Mouse (Mus musculus): Measurements from ENCODE around the gene N4bp2.

DNA sequence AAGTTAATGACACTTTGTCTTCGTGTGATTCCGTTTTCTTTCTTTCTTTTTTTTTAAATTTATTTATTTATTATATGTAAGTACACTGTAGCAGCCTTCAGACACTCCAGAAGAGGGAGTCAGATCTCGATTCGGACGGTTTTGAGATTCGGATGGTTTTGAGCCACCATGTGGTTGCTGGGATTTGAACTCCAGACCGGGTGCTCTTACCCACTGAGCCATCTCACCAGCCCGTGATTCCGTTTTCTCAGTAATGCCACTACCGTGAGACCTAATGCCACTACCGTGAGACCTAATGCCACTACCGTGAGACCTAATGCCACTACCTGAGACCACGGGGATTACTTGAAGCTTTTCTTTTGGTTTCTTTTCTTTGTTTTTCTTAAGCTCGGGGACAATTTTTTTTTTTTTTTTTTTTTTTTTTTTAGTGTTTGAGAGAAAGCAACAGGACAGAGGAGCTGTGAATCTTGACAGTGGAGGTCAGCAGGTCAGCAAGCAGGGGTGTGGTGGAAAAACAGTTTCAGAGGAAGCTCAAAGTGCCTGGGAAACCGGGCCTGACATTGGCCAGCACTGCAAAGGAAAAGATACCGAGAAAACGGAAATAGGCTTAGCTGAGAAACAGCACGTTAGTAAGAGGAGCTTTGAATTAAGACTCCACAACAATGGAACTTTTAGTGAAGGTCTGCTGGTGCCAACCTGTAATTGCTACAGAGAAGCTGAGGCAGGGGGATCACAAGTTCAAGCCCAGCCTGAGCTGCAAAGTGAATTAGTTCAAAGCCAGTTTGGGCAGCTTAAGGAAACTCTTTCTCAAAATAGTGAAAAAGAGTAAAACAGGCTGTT is 46.0 kb upstream of the N4bp2 start:
- no peak for TF ChIP-seq CTCF (IDR thresholded peaks at IDR 0.05; ENCODE audit: control insufficient read depth, insufficient read depth, insufficient read length)
- no peak for TF ChIP-seq USF1 (IDR thresholded peaks at IDR 0.05; ENCODE audit: low read depth)
- TF ChIP-seq MAX (IDR thresholded peaks at IDR 0.05), result no peak
- no peak for TF ChIP-seq CEBPB (IDR thresholded peaks at IDR 0.05; ENCODE audit: low read depth)
- TF ChIP-seq MYOD1 (IDR thresholded peaks at IDR 0.05; ENCODE audit: control insufficient read depth, insufficient read length, low read depth), result no peak
- no peak for TF ChIP-seq MYOG (IDR thresholded peaks at IDR 0.05; ENCODE audit: control insufficient read depth, extremely low read depth, insufficient read length)
- no peak for TF ChIP-seq FOSL1 (IDR thresholded peaks at IDR 0.05; ENCODE audit: insufficient read depth, low read length, poor library complexity, severe bottlenecking)

All from C2C12 (cell line).